Mouse (Mus musculus): ENCODE data around the gene Thsd4.

DNA sequence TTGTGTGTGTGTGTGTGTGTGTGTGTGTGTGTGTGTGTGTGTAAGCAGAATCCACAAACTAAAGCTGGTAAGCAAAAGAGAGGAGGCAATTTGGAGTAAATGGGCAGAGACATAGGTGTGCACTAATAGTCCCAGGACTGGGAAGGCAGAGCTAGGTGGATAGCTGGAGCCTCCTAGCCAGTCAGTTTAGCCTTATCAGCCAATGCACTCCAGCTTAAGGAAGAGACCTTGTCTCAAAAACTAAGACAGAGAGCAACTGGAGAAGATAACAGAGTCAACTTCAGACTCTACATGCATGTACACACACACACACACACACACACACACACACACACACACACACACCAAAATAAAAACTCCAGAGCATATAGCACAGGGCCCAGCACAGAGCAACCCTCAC is 271.4 kb downstream of the Thsd4 start:
- no peak for TF ChIP-seq CTCF (IDR thresholded peaks at IDR 0.05; ENCODE audit: extremely low read depth, insufficient read length, insufficient replicate concordance, low read depth, low read length)
- TF ChIP-seq POLR2A (IDR thresholded peaks at IDR 0.05; ENCODE audit: low read depth, low read length): no peak

Data from small intestine, adult 2 months (tissue).